Mouse (Mus musculus): ENCODE measurements around the gene Med18. TPM values are rescaled to one million over a fixed set of nuclear protein-coding genes. Genes with fewer than 3 reads are reported as not detected.

The Med18 gene
- total and polyA plus RNA-seq, 3 experiments = 8.1 to 20.9 (median 20.5) TPM

DNA sequence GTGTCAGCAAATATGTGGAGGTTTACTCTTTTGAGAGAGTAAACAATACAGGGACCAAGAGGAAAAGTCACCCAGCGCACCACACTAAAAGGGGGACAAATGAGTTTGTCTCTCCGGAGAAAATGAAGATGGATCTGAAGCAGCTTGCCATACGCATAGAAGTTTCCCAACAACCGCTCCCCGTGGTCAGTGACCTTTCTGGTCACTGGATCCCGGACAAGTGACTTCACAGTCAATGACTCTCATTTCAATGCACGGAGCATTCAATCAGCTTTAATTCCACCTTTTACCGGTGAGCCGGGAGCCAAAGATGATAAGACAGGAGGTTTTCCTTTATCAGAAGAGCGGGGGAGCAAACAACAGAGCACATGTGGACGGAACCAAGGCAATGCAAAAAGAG lies 25.9 kb downstream of the Med18 start:
- no peak for TF ChIP-seq GATA2 (IDR thresholded peaks at IDR 0.05; ENCODE audit: borderline replicate concordance, low read depth, low read length)
- no peak for TF ChIP-seq POLR2AphosphoS5 (IDR thresholded peaks at IDR 0.05; ENCODE audit: insufficient replicate concordance, low read depth, low read length)
- TF ChIP-seq TAL1 (conservative IDR thresholded peaks at IDR 0.05; ENCODE audit: low read depth, low read length) = no peak
- no peak for TF ChIP-seq GATA1 (IDR thresholded peaks at IDR 0.05; ENCODE audit: borderline replicate concordance, low read length)
- TF ChIP-seq CTCF (IDR thresholded peaks at IDR 0.05; ENCODE audit: low read depth, low read length) = no peak
- Histone ChIP-seq H3K36me3 (replicated peaks) (no peaks in the 10 kb centered on the region), H3K4me1 (ENCODE audit: insufficient read depth, low read depth, low read length) (peaks cover 21% of the 10 kb centered on the region), H3K4me3 (ENCODE audit: low read depth, low read length) (no peak overlapping the region), H3K27me3 (ENCODE audit: insufficient read depth, low read length) (peaks cover 5% of the 10 kb centered on the region; the same call in 1 of the 2 replicates), H3K9me3 (replicated peaks) (no peaks in the 10 kb centered on the region)
- DNase-seq (ENCODE audit: low spot score) = no peak
- ATAC-seq (ENCODE audit: extremely low read depth, insufficient number of reproducible peaks, low FRiP score, poor library complexity, severe bottlenecking) = no peak

DNA sequence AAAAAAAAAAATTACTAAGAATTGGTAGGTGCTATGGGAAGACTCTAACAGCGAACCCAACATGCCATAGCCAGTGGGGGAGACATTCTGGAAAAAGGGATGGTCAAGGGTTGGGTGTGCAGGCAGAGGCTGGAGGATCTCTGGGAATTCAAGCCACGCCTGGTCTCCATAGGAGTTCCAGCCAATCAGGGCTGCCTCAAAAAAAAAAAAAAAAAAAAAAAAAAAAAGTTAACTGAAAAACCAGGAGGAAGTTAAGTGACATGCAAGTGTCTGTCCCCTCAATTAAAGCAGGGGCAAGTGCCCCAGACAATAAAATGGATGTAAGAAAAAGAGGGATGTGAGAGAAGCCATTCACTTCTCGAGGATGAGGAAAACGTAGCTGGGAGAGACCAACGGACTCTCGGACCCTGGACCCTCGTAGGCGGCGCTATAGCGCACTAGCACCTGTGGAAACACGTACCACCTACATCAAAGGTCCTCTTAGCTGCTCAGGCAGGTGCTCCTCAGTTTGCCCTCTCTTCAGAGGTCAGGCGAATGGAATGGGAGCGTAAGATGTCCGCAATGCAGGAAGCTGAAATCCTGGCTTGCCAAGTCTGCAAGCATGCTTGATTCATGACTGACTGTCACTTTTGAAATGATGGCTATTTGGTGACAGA lies 30.9 kb downstream of the Med18 start:
- no peaks in the 10 kb centered on the region for H3K36me3 ChIP-seq (replicated peaks)
- TF ChIP-seq POLR2AphosphoS5 (IDR thresholded peaks at IDR 0.05; ENCODE audit: insufficient replicate concordance, low read depth, low read length) (no peak), GATA1 (IDR thresholded peaks at IDR 0.05; ENCODE audit: borderline replicate concordance, low read length) (no peak), CTCF (IDR thresholded peaks at IDR 0.05; ENCODE audit: low read depth, low read length) (no peak), TAL1 (conservative IDR thresholded peaks at IDR 0.05; ENCODE audit: low read depth, low read length) (no peak), GATA2 (IDR thresholded peaks at IDR 0.05; ENCODE audit: borderline replicate concordance, low read depth, low read length) (no peak)
- ATAC-seq (ENCODE audit: extremely low read depth, insufficient number of reproducible peaks, low FRiP score, poor library complexity, severe bottlenecking) = no peak

DNA sequence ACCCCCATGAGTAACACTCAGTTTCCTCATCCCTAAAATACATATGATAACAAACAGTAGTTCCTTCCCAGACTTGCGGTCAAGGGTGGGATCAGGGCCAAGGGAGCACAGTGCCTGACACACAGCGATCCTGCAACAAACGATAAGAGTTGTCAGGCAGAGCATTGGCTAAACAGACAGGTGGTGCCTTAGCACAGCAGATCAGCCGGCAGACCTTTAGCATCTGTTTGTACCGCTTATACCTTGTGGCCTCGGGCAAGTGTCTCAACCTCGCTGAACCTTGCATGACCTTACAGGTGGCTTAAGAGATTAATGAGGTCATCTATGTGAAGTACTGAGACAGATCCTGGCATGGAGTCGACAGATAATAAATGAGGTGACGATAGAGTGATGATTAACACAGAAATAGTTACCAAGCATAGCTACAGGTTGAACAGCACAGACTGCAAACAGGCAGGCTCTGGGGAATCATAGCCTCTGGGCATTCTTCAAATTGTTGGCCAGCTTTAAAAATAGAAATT lies 35.6 kb downstream of the Med18 start:
- ATAC-seq (ENCODE audit: extremely low read depth, insufficient number of reproducible peaks, low FRiP score, poor library complexity, severe bottlenecking) (peak; percentile 94), DNase-seq (ENCODE audit: low spot score) (peak; percentile 61)
- H3K27me3 ChIP-seq (ENCODE audit: insufficient read depth, low read length) = no peaks in the 10 kb centered on the region
- no peaks in the 10 kb centered on the region for H3K9me3 ChIP-seq (replicated peaks)
- H3K4me3 ChIP-seq (ENCODE audit: low read depth, low read length) = no peak overlapping the region
- H3K36me3 ChIP-seq (replicated peaks) = no peaks in the 10 kb centered on the region
- no peak for TF ChIP-seq POLR2AphosphoS5 (IDR thresholded peaks at IDR 0.05; ENCODE audit: insufficient replicate concordance, low read depth, low read length)
- peak; percentile 99 for TF ChIP-seq TAL1 (conservative IDR thresholded peaks at IDR 0.05; ENCODE audit: low read depth, low read length)
- no peak for TF ChIP-seq GATA2 (IDR thresholded peaks at IDR 0.05; ENCODE audit: borderline replicate concordance, low read depth, low read length)
- peaks cover 56% of the 10 kb centered on the region for H3K4me1 ChIP-seq (ENCODE audit: insufficient read depth, low read depth, low read length)

More for the DNA sequence above, 30.9 kb downstream of the Med18 start:
- Histone ChIP-seq H3K4me1 (ENCODE audit: insufficient read depth, low read depth, low read length) (peaks cover 49% of the 10 kb centered on the region), H3K27me3 (ENCODE audit: insufficient read depth, low read length) (peaks cover 3% of the 10 kb centered on the region; the same call in 1 of the 2 replicates), H3K4me3 (ENCODE audit: low read depth, low read length) (no peak overlapping the region; the same call in 1 of the 2 replicates), H3K9me3 (replicated peaks) (no peaks in the 10 kb centered on the region)
- DNase-seq (ENCODE audit: low spot score) = no peak

DNA sequence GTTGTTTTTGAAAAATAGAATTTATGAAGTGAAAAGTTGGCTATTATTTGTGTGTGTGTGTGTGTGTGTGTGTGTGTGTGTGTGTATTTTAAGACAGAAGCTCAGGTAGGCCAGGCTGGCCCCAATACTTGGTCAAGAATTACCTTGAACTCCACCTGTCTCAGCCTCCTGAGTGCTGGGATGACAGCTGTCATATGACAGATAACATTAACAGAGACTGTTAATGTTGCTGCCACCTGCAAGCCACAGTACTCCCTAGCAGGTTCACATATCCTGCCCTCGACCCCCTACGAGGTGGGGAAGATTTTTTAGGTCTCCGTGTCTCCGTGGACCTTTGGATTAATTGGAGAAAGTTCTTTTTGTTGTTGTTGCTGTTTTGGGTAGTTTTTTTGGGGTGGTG lies 36.2 kb downstream of the Med18 start:
- no peak for TF ChIP-seq CTCF (IDR thresholded peaks at IDR 0.05; ENCODE audit: low read depth, low read length)
- no peak for ATAC-seq (ENCODE audit: extremely low read depth, insufficient number of reproducible peaks, low FRiP score, poor library complexity, severe bottlenecking)
- Histone ChIP-seq H3K36me3 (replicated peaks) (no peaks in the 10 kb centered on the region), H3K4me1 (ENCODE audit: insufficient read depth, low read depth, low read length) (peaks cover 55% of the 10 kb centered on the region), H3K9me3 (replicated peaks) (no peaks in the 10 kb centered on the region), H3K27me3 (ENCODE audit: insufficient read depth, low read length) (no peaks in the 10 kb centered on the region), H3K4me3 (ENCODE audit: low read depth, low read length) (no peak overlapping the region; the same call in 1 of the 2 replicates)
- no peak for DNase-seq (ENCODE audit: low spot score)

DNA sequence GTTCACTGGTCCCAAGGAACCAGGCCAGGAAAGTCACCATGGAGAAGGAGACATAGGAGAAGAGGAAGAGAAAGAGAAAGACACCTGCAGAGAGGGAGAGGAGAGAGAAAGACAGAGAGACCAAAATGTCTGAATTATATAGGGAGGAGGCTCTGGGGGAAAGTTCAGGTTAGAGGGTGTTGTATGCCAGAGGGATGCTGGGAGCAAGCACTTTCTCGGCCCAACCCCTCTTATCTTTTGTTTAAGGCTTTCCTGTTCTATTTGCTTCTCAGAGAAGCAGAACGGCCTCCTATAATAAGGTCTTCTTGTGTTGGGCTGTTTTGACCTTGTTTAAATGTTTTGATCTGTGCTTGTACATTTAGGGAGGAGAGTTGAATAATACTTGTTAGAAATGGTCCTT lies 37.7 kb downstream of the Med18 start:
- TF ChIP-seq GATA1 (IDR thresholded peaks at IDR 0.05; ENCODE audit: borderline replicate concordance, low read length) = no peak
- TF ChIP-seq TAL1 (conservative IDR thresholded peaks at IDR 0.05; ENCODE audit: low read depth, low read length) = no peak
- TF ChIP-seq CTCF (IDR thresholded peaks at IDR 0.05; ENCODE audit: low read depth, low read length) = no peak
- no peak for TF ChIP-seq POLR2AphosphoS5 (IDR thresholded peaks at IDR 0.05; ENCODE audit: insufficient replicate concordance, low read depth, low read length)
- no peak for TF ChIP-seq GATA2 (IDR thresholded peaks at IDR 0.05; ENCODE audit: borderline replicate concordance, low read depth, low read length)
- H3K36me3 ChIP-seq (replicated peaks) = no peaks in the 10 kb centered on the region
- ATAC-seq (ENCODE audit: extremely low read depth, insufficient number of reproducible peaks, low FRiP score, poor library complexity, severe bottlenecking) (no peak), DNase-seq (ENCODE audit: low spot score) (no peak)
- H3K27me3 ChIP-seq (ENCODE audit: insufficient read depth, low read length) = no peaks in the 10 kb centered on the region
- H3K9me3 ChIP-seq (replicated peaks) = no peaks in the 10 kb centered on the region
- no peak overlapping the region for H3K4me3 ChIP-seq (ENCODE audit: low read depth, low read length)
- peaks cover 50% of the 10 kb centered on the region for H3K4me1 ChIP-seq (ENCODE audit: insufficient read depth, low read depth, low read length)

DNA sequence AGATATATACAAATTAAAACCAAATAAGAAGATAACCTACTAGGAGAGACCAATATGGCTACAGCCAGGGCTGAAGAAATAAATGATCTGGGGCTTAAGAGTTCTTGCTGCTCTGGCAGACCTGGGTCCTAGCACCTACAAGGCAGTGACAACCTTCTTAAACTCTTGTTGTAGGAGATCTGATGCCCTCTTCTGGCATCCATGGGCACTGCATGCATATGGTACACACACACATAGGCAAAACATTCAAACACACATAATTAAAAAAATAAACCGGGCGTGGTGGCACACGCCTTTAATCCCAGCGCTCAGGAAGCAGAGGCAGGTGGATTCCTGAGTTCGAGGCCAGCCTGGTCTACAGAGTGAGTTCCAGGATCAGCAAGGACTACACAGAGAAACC lies 39.0 kb downstream of the Med18 start:
- DNase-seq (ENCODE audit: low spot score) = no peak
- no peaks in the 10 kb centered on the region for H3K27me3 ChIP-seq (ENCODE audit: insufficient read depth, low read length)
- H3K4me1 ChIP-seq (ENCODE audit: insufficient read depth, low read depth, low read length) = peaks cover 54% of the 10 kb centered on the region
- H3K9me3 ChIP-seq (replicated peaks) = no peaks in the 10 kb centered on the region
- no peaks in the 10 kb centered on the region for H3K36me3 ChIP-seq (replicated peaks)
- ATAC-seq (ENCODE audit: extremely low read depth, insufficient number of reproducible peaks, low FRiP score, poor library complexity, severe bottlenecking) = no peak
- TF ChIP-seq GATA2 (IDR thresholded peaks at IDR 0.05; ENCODE audit: borderline replicate concordance, low read depth, low read length) (no peak), TAL1 (conservative IDR thresholded peaks at IDR 0.05; ENCODE audit: low read depth, low read length) (no peak), CTCF (IDR thresholded peaks at IDR 0.05; ENCODE audit: low read depth, low read length) (no peak), POLR2AphosphoS5 (IDR thresholded peaks at IDR 0.05; ENCODE audit: insufficient replicate concordance, low read depth, low read length) (no peak), GATA1 (IDR thresholded peaks at IDR 0.05; ENCODE audit: borderline replicate concordance, low read length) (no peak)
- H3K4me3 ChIP-seq (ENCODE audit: low read depth, low read length) = no peak overlapping the region
